Mouse (Mus musculus): Measurements from ENCODE around the gene Chsy1.
"Not testable (repeated sequence)": the region's sequence is repeated elsewhere in the genome, so short reads cannot be mapped to it uniquely, and the experiment has no call there.

GRCm38 (mm10) chr7:66190385-66190784, 81.1 kb downstream of the Chsy1 start:
- TF ChIP-seq CTCF (IDR thresholded peaks at IDR 0.05; ENCODE audit: low read depth, low read length), result peak; percentile 32
- TF ChIP-seq POLR2A (IDR thresholded peaks at IDR 0.05; ENCODE audit: borderline replicate concordance, low read depth, low read length), result not testable (repeated sequence)

Data from bone marrow macrophage, adult 2 months (primary cell).